Mouse (Mus musculus): ENCODE results near the gene Cby3. TPM values are rescaled to one million over a fixed set of nuclear protein-coding genes. Genes with fewer than 3 reads are reported as not detected.

Gene Cby3
- polyA plus RNA-seq, 1 experiment from 2014 or later, result 0.53 TPM

- TF ChIP-seq EP300 (IDR thresholded peaks at IDR 0.05) (no peak), CTCF (IDR thresholded peaks at IDR 0.05) (no peak)
- Histone ChIP-seq H3K4me1 (ENCODE audit: insufficient read depth, low read depth, low read length) (no peaks in the 10 kb centered on the region), H3K27ac (ENCODE audit: low read length) (no peak overlapping the region), H3K9ac (replicated peaks; ENCODE audit: low read depth) (no peak overlapping the region), H3K4me2 (replicated peaks; ENCODE audit: low read depth, low read length) (no peak overlapping the region), H3K27me3 (replicated peaks; ENCODE audit: insufficient read depth, low read length) (no peaks in the 10 kb centered on the region), H3K4me3 (ENCODE audit: low read depth, low read length) (no peak overlapping the region), H3K9me3 (ENCODE audit: low read length) (no peaks in the 10 kb centered on the region), H3K36me3 (ENCODE audit: insufficient read depth, low read length) (no peaks in the 10 kb centered on the region)
- ATAC-seq (no peak), DNase-seq (ENCODE audit: low spot score) (no peak)
- 95% methylated on average over 9 of the region's 9 CpGs for WGBS
These were observed 13.3 kb downstream of the Cby3 start for GRCm38 (mm10) chr11:50367531-50367930.

GRCm38 (mm10) chr11:50369360-50369911 is 15.2 kb downstream of the Cby3 start:
- DNase-seq (ENCODE audit: low spot score), result peak; percentile 41
- no peak overlapping the region for H3K27ac ChIP-seq (ENCODE audit: low read length)
- 79% methylated on average over 5 of the region's 5 CpGs for WGBS

GRCm38 (mm10) chr11:50370969-50371368 is 16.7 kb downstream of the Cby3 start:
- Histone ChIP-seq H3K27ac (ENCODE audit: low read length) (no peak overlapping the region), H3K27me3 (replicated peaks; ENCODE audit: insufficient read depth, low read length) (no peaks in the 10 kb centered on the region), H3K4me2 (replicated peaks; ENCODE audit: low read depth, low read length) (peak overlapping the region; percentile 67; the same call in 1 of the 2 replicates), H3K36me3 (ENCODE audit: insufficient read depth, low read length) (no peaks in the 10 kb centered on the region), H3K4me1 (ENCODE audit: insufficient read depth, low read depth, low read length) (no peaks in the 10 kb centered on the region), H3K4me3 (ENCODE audit: low read depth, low read length) (no peak overlapping the region), H3K9me3 (ENCODE audit: low read length) (no peaks in the 10 kb centered on the region), H3K9ac (replicated peaks; ENCODE audit: low read depth) (no peak overlapping the region)
- DNase-seq (ENCODE audit: low spot score) (no peak), ATAC-seq (peak; percentile 12; the same call in 1 of the 2 replicates)
- TF ChIP-seq CTCF (IDR thresholded peaks at IDR 0.05) (no peak), EP300 (IDR thresholded peaks at IDR 0.05) (no peak)
- WGBS, result 60% methylated on average over 4 of the region's 4 CpGs

More at GRCm38 (mm10) chr11:50369360-50369911, 15.2 kb downstream of the Cby3 start:
- ATAC-seq, result no peak
- H3K36me3 ChIP-seq (ENCODE audit: insufficient read depth, low read length), result no peaks in the 10 kb centered on the region
- H3K27me3 ChIP-seq (replicated peaks; ENCODE audit: insufficient read depth, low read length), result no peaks in the 10 kb centered on the region
- H3K4me1 ChIP-seq (ENCODE audit: insufficient read depth, low read depth, low read length), result no peaks in the 10 kb centered on the region
- H3K4me3 ChIP-seq (ENCODE audit: low read depth, low read length), result no peak overlapping the region
- H3K4me2 ChIP-seq (replicated peaks; ENCODE audit: low read depth, low read length), result no peak overlapping the region
- H3K9ac ChIP-seq (replicated peaks; ENCODE audit: low read depth), result no peak overlapping the region
- H3K9me3 ChIP-seq (ENCODE audit: low read length), result no peaks in the 10 kb centered on the region
- TF ChIP-seq EP300 (IDR thresholded peaks at IDR 0.05), result no peak
- TF ChIP-seq CTCF (IDR thresholded peaks at IDR 0.05), result no peak

GRCm38 (mm10) chr11:50371399-50371841 is 17.2 kb downstream of the Cby3 start:
- ATAC-seq (peak; percentile 65), DNase-seq (ENCODE audit: low spot score) (peak; percentile 82)
- Histone ChIP-seq H3K9ac (replicated peaks; ENCODE audit: low read depth) (peak overlapping the region; percentile 29; the same call in 1 of the 2 replicates), H3K27ac (ENCODE audit: low read length) (no peak overlapping the region), H3K4me1 (ENCODE audit: insufficient read depth, low read depth, low read length) (no peaks in the 10 kb centered on the region), H3K4me2 (replicated peaks; ENCODE audit: low read depth, low read length) (peak overlapping the region; percentile 67), H3K4me3 (ENCODE audit: low read depth, low read length) (peak overlapping the region; percentile 16; the same call in 1 of the 2 replicates), H3K27me3 (replicated peaks; ENCODE audit: insufficient read depth, low read length) (no peaks in the 10 kb centered on the region), H3K36me3 (ENCODE audit: insufficient read depth, low read length) (no peaks in the 10 kb centered on the region), H3K9me3 (ENCODE audit: low read length) (no peaks in the 10 kb centered on the region)
- 2% methylated on average over 18 of the region's 18 CpGs for WGBS
- TF ChIP-seq EP300 (IDR thresholded peaks at IDR 0.05), result no peak
- peak; percentile 67 for TF ChIP-seq CTCF (IDR thresholded peaks at IDR 0.05)

- 97% methylated on average over 1 of the region's 1 CpGs for WGBS
- Histone ChIP-seq H3K27me3 (replicated peaks; ENCODE audit: insufficient read depth, low read length) (no peaks in the 10 kb centered on the region), H3K27ac (ENCODE audit: low read length) (no peak overlapping the region), H3K9me3 (ENCODE audit: low read length) (no peaks in the 10 kb centered on the region), H3K36me3 (ENCODE audit: insufficient read depth, low read length) (no peaks in the 10 kb centered on the region), H3K9ac (replicated peaks; ENCODE audit: low read depth) (no peak overlapping the region; the same call in 1 of the 2 replicates), H3K4me1 (ENCODE audit: insufficient read depth, low read depth, low read length) (no peaks in the 10 kb centered on the region), H3K4me3 (ENCODE audit: low read depth, low read length) (no peak overlapping the region), H3K4me2 (replicated peaks; ENCODE audit: low read depth, low read length) (no peak overlapping the region; the same call in 1 of the 2 replicates)
- TF ChIP-seq CTCF (IDR thresholded peaks at IDR 0.05) (no peak), EP300 (IDR thresholded peaks at IDR 0.05) (no peak)
- DNase-seq (ENCODE audit: low spot score) (no peak), ATAC-seq (no peak)
These were observed 17.6 kb downstream of the Cby3 start for GRCm38 (mm10) chr11:50371911-50372310.

GRCm38 (mm10) chr11:50373086-50373485 is 18.8 kb downstream of the Cby3 start:
- Histone ChIP-seq H3K36me3 (ENCODE audit: insufficient read depth, low read length) (no peaks in the 10 kb centered on the region), H3K4me3 (ENCODE audit: low read depth, low read length) (no peak overlapping the region), H3K27ac (ENCODE audit: low read length) (no peak overlapping the region), H3K4me1 (ENCODE audit: insufficient read depth, low read depth, low read length) (no peaks in the 10 kb centered on the region), H3K4me2 (replicated peaks; ENCODE audit: low read depth, low read length) (no peak overlapping the region), H3K9ac (replicated peaks; ENCODE audit: low read depth) (no peak overlapping the region), H3K27me3 (replicated peaks; ENCODE audit: insufficient read depth, low read length) (no peaks in the 10 kb centered on the region), H3K9me3 (ENCODE audit: low read length) (no peaks in the 10 kb centered on the region)
- no peak for DNase-seq (ENCODE audit: low spot score)
- TF ChIP-seq CTCF (IDR thresholded peaks at IDR 0.05), result no peak
- no peak for TF ChIP-seq EP300 (IDR thresholded peaks at IDR 0.05)
- ATAC-seq, result no peak
